Mouse (Mus musculus) midbrain, postnatal 0 days (tissue): ENCODE results near the gene Lipo3. TPM values are rescaled to one million over a fixed set of nuclear protein-coding genes. Genes with fewer than 3 reads are reported as not detected.

ENCODE experiments used
- ATAC-seq: fragments of 200-750 bp; cut with Nextera tagmentation; 2 replicates; pipeline ENCODE4 v1.8.0; 2017; ENCODE audit warnings: moderate number of reproducible peaks, mild to moderate bottlenecking, moderate TSS enrichment, moderate library complexity; ENCODE audit not compliant: low FRiP score
- DNase-seq: peaks from one replicate; pipeline ENCODE4 v3.0.0-alpha.2; 2015; ENCODE audit warnings: low spot score
- H3K27ac ChIP-seq: fragments of 300-500 bp; sonication (generic); 2 replicates; pipeline ENCODE4 v1.5.1; 2014; ENCODE audit warnings: low read depth, mild to moderate bottlenecking, low read length, mixed read lengths
- H3K27me3 ChIP-seq: fragments of 300-500 bp; sonication (generic); 2 replicates; pipeline ENCODE4 v1.6.1; 2014; ENCODE audit warnings: low read length, control low read depth, mixed read lengths; ENCODE audit not compliant: insufficient read depth
- H3K36me3 ChIP-seq: fragments of 300-500 bp; sonication (generic); 2 replicates; pipeline ENCODE4 v1.6.1; 2014; ENCODE audit warnings: low read length, control low read depth, mixed read lengths; ENCODE audit not compliant: insufficient read depth
- H3K4me1 ChIP-seq: fragments of 300-500 bp; sonication (generic); 2 replicates; pipeline ENCODE4 v1.6.1; 2014; ENCODE audit warnings: mild to moderate bottlenecking, control low read depth, antibody characterized with exemption, low read length, mixed read lengths; ENCODE audit not compliant: insufficient read depth
- H3K4me2 ChIP-seq: fragments of 300-500 bp; sonication (generic); 2 replicates; pipeline ENCODE4 v1.6.1; 2014; ENCODE audit warnings: low read depth, mild to moderate bottlenecking, low read length, mixed read lengths; ENCODE audit not compliant: poor library complexity, severe bottlenecking
- H3K4me3 ChIP-seq: fragments of 300-500 bp; sonication (generic); 2 replicates; pipeline ENCODE4 v1.5.1; 2014; ENCODE audit warnings: low read depth, mild to moderate bottlenecking, low read length, moderate library complexity
- H3K9ac ChIP-seq: fragments of 300-500 bp; sonication (generic); replicated peaks from 2 replicates; pipeline ENCODE4 v1.6.1; 2014; ENCODE audit warnings: mild to moderate bottlenecking, low read length, moderate library complexity, mixed read lengths; ENCODE audit not compliant: poor library complexity, severe bottlenecking
- H3K9me3 ChIP-seq: fragments of 300-500 bp; sonication (generic); 2 replicates; pipeline ENCODE4 v1.6.1; 2016; ENCODE audit warnings: low read length, control low read depth
- CTCF ChIP-seq: IDR thresholded peaks from 2 replicates; pipeline ENCODE4 v1.5.1; 2016; ENCODE audit warnings: antibody characterized with exemption, mild to moderate bottlenecking
- microRNA-seq: library from miRNA; unstranded; fragments of <30 nt; microRNA quantifications from one replicate; pipeline ENCODE4, GENCODE M21; 2016; ENCODE audit warnings: borderline number of aligned reads
- polyA plus RNA-seq: library from polyadenylated mRNA; unstranded; fragments of >200 nt; fragmentation: Nextera tagmentation; extraction: Ambion mirVana; gene quantifications from 2 replicates; pipeline ENCODE4 v1.2.1, GENCODE M21; 2015
- total RNA-seq: library from RNA; depleted of rRNA; stranded (reverse); fragments of >200 nt; gene quantifications from 2 replicates; pipeline ENCODE4 v1.2.3, GENCODE M21; 2014; rRNA removed

Lipo3 gene
- total and polyA plus RNA-seq, 2 experiments from 2014 or later: 10.0 to 14.7 TPM

DNA sequence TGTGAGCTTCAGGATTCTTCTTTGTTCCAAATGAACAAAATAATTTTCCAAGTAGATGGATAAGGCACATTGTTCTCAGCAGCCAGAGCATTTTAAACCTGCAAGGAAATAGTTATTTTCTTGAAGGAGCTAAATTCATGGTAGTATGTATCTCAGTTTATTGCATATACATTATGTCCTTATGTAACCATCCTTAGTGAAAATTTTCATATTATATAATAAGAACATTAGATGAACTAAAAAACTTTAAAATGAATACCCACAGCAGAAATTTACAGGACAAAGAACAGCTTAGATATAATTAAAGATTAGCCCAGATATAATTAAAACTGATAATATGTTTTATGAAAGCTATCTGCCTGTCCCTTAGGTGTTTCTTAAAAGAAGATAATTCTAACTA lies 244.1 kb downstream of the Lipo3 start, which contains the start of gene Lipo4:
Gene Lipo4, minus strand, starts transcription at position 101 of the 400 bp plus-strand sequence.
- TF ChIP-seq CTCF: no peak
- H3K9me3 ChIP-seq: no peaks in the 10 kb centered on the region
- no peak within 1 kb of the TSS for H3K27ac ChIP-seq
- H3K4me2 ChIP-seq: no peak within 1 kb of the TSS
- no peak within 1 kb of the TSS for H3K9ac ChIP-seq
- DNase-seq (no peak), ATAC-seq (no peak)
- no peaks in the 10 kb centered on the region for H3K36me3 ChIP-seq
- no peak within 1 kb of the TSS for H3K4me3 ChIP-seq
- H3K4me1 ChIP-seq: no peaks in the 10 kb centered on the region
- no peaks in the 10 kb centered on the region for H3K27me3 ChIP-seq

Small RNA genes within 50 kb of the gene (microRNA-seq; reads per million reads assigned to microRNA genes)
- not detected for gene Gm27440

Other genes with a start within 250 kb of the Lipo3 start
- not detected in 2 replicates for gene Lipo4, start 244.2 kb downstream of the Lipo3 start, total RNA-seq
- not detected in 2 replicates for gene Lipo4, start 244.2 kb downstream of the Lipo3 start, polyA plus RNA-seq
- gene Gm8978, start 136.7 kb downstream of the Lipo3 start, total RNA-seq: not detected in 2 replicates
- not detected in 2 replicates for gene Gm8978, start 136.7 kb downstream of the Lipo3 start, polyA plus RNA-seq
- gene Lipo2, start 10.6 kb downstream of the Lipo3 start, total RNA-seq: 1.2 and 1.4 TPM in 2 replicates
- 1.4 and 1.5 TPM in 2 replicates for gene Lipo2, start 10.6 kb downstream of the Lipo3 start, polyA plus RNA-seq
- gene Lipo1, start 25.5 kb upstream of the Lipo3 start, total RNA-seq: not detected in 2 replicates
- gene Lipo1, start 25.5 kb upstream of the Lipo3 start, polyA plus RNA-seq: not detected in 2 replicates
- gene Lipf, start 199.2 kb upstream of the Lipo3 start, total RNA-seq: not detected in 2 replicates
- not detected in 2 replicates for gene Lipf, start 199.2 kb upstream of the Lipo3 start, polyA plus RNA-seq
- gene Lipk, start 246.3 kb upstream of the Lipo3 start, total RNA-seq: 0.11 TPM in 1 of 2 replicates, not detected in the other
- gene Lipk, start 246.3 kb upstream of the Lipo3 start, polyA plus RNA-seq: not detected in 2 replicates